Mouse (Mus musculus): Measurements from ENCODE around the gene Ptpn1. TPM values are rescaled to one million over a fixed set of nuclear protein-coding genes. Genes with fewer than 3 reads are reported as not detected.

Gene Ptpn1
- polyA plus RNA-seq, 1 experiment from 2014 or later, result 53.4 TPM

GRCm38 (mm10) chr2:167945451-167945850 lies 13.6 kb downstream of the Ptpn1 start:
- peaks cover 28% of the 10 kb centered on the region for H3K4me1 ChIP-seq (ENCODE audit: control insufficient read depth, insufficient read depth, low read length)
- H3K4me2 ChIP-seq (replicated peaks; ENCODE audit: low read depth, low read length), result no peak overlapping the region
- no peak overlapping the region for H3K27ac ChIP-seq (ENCODE audit: low read depth, low read length)
- no peaks in the 10 kb centered on the region for H3K36me3 ChIP-seq (ENCODE audit: control insufficient read depth, insufficient read depth, low read length)
- H3K9me3 ChIP-seq (ENCODE audit: control insufficient read depth, low read length), result no peaks in the 10 kb centered on the region
- no peak overlapping the region for H3K9ac ChIP-seq (ENCODE audit: low read depth, low read length)
- no peaks in the 10 kb centered on the region for H3K27me3 ChIP-seq (ENCODE audit: control insufficient read depth, insufficient read depth, low read length)
- ATAC-seq (ENCODE audit: low FRiP score, low TSS enrichment), result no peak
- WGBS, result 87% methylated on average over 5 of the region's 5 CpGs
- no peak overlapping the region for H3K4me3 ChIP-seq (ENCODE audit: low read length)

GRCm38 (mm10) chr2:167947251-167947650 lies 15.4 kb downstream of the Ptpn1 start:
- 81% methylated on average over 3 of the region's 3 CpGs for WGBS
- H3K27me3 ChIP-seq (ENCODE audit: control insufficient read depth, insufficient read depth, low read length), result no peaks in the 10 kb centered on the region
- H3K4me1 ChIP-seq (ENCODE audit: control insufficient read depth, insufficient read depth, low read length), result peaks cover 18% of the 10 kb centered on the region

GRCm38 (mm10) chr2:167948047-167948446 lies 16.2 kb downstream of the Ptpn1 start:
- Histone ChIP-seq H3K4me3 (ENCODE audit: low read length) (no peak overlapping the region), H3K9ac (ENCODE audit: low read depth, low read length) (0 out of 2 replicates have a peak overlapping the region, but pooled peaks have one; percentile 18), H3K4me2 (replicated peaks; ENCODE audit: low read depth, low read length) (no peak overlapping the region), H3K27me3 (ENCODE audit: control insufficient read depth, insufficient read depth, low read length) (no peaks in the 10 kb centered on the region), H3K4me1 (ENCODE audit: control insufficient read depth, insufficient read depth, low read length) (peaks cover 10% of the 10 kb centered on the region), H3K27ac (ENCODE audit: low read depth, low read length) (0 out of 2 replicates have a peak overlapping the region, but pooled peaks have one; percentile 9), H3K9me3 (ENCODE audit: control insufficient read depth, low read length) (no peaks in the 10 kb centered on the region), H3K36me3 (ENCODE audit: control insufficient read depth, insufficient read depth, low read length) (no peaks in the 10 kb centered on the region)
- 74% methylated on average over 6 of the region's 6 CpGs for WGBS
- ATAC-seq (ENCODE audit: low FRiP score, low TSS enrichment), result no peak

More at GRCm38 (mm10) chr2:167947251-167947650, 15.4 kb downstream of the Ptpn1 start:
- H3K27ac ChIP-seq (ENCODE audit: low read depth, low read length), result no peak overlapping the region
- H3K4me3 ChIP-seq (ENCODE audit: low read length), result no peak overlapping the region
- no peaks in the 10 kb centered on the region for H3K9me3 ChIP-seq (ENCODE audit: control insufficient read depth, low read length)
- no peak for ATAC-seq (ENCODE audit: low FRiP score, low TSS enrichment)
- no peak overlapping the region for H3K4me2 ChIP-seq (replicated peaks; ENCODE audit: low read depth, low read length)
- no peaks in the 10 kb centered on the region for H3K36me3 ChIP-seq (ENCODE audit: control insufficient read depth, insufficient read depth, low read length)
- no peak overlapping the region for H3K9ac ChIP-seq (ENCODE audit: low read depth, low read length)

- peaks cover 5% of the 10 kb centered on the region for H3K4me1 ChIP-seq (ENCODE audit: control insufficient read depth, insufficient read depth, low read length)
- H3K27me3 ChIP-seq (ENCODE audit: control insufficient read depth, insufficient read depth, low read length), result no peaks in the 10 kb centered on the region
- H3K36me3 ChIP-seq (ENCODE audit: control insufficient read depth, insufficient read depth, low read length), result no peaks in the 10 kb centered on the region
- ATAC-seq (ENCODE audit: low FRiP score, low TSS enrichment), result no peak
- H3K27ac ChIP-seq (ENCODE audit: low read depth, low read length), result 0 out of 2 replicates have a peak overlapping the region, but pooled peaks have one; percentile 9
- no peak overlapping the region for H3K4me2 ChIP-seq (replicated peaks; ENCODE audit: low read depth, low read length)
- no peaks in the 10 kb centered on the region for H3K9me3 ChIP-seq (ENCODE audit: control insufficient read depth, low read length)
- 76% methylated on average over 13 of the region's 13 CpGs for WGBS
- H3K9ac ChIP-seq (ENCODE audit: low read depth, low read length), result 0 out of 2 replicates have a peak overlapping the region, but pooled peaks have one; percentile 18
- H3K4me3 ChIP-seq (ENCODE audit: low read length), result no peak overlapping the region
These were observed 16.7 kb downstream of the Ptpn1 start for GRCm38 (mm10) chr2:167948557-167948956.

GRCm38 (mm10) chr2:167949250-167949649 lies 17.4 kb downstream of the Ptpn1 start:
- 53% methylated on average over 6 of the region's 6 CpGs for WGBS
- no peaks in the 10 kb centered on the region for H3K36me3 ChIP-seq (ENCODE audit: control insufficient read depth, insufficient read depth, low read length)
- H3K27ac ChIP-seq (ENCODE audit: low read depth, low read length), result 0 out of 2 replicates have a peak overlapping the region, but pooled peaks have one; percentile 24
- H3K9ac ChIP-seq (ENCODE audit: low read depth, low read length), result no peak overlapping the region
- H3K9me3 ChIP-seq (ENCODE audit: control insufficient read depth, low read length), result no peaks in the 10 kb centered on the region
- H3K27me3 ChIP-seq (ENCODE audit: control insufficient read depth, insufficient read depth, low read length), result no peaks in the 10 kb centered on the region
- H3K4me1 ChIP-seq (ENCODE audit: control insufficient read depth, insufficient read depth, low read length), result peaks cover 3% of the 10 kb centered on the region; the same call in 1 of the 2 replicates
- ATAC-seq (ENCODE audit: low FRiP score, low TSS enrichment), result no peak
- H3K4me3 ChIP-seq (ENCODE audit: low read length), result no peak overlapping the region
- no peak overlapping the region for H3K4me2 ChIP-seq (replicated peaks; ENCODE audit: low read depth, low read length)

- WGBS, result 88% methylated on average over 2 of the region's 2 CpGs
- H3K9ac ChIP-seq (ENCODE audit: low read depth, low read length), result no peak overlapping the region
- H3K27me3 ChIP-seq (ENCODE audit: control insufficient read depth, insufficient read depth, low read length), result no peaks in the 10 kb centered on the region
- H3K4me3 ChIP-seq (ENCODE audit: low read length), result no peak overlapping the region
- H3K4me1 ChIP-seq (ENCODE audit: control insufficient read depth, insufficient read depth, low read length), result peaks cover 3% of the 10 kb centered on the region; the same call in 1 of the 2 replicates
- 0 out of 2 replicates have a peak overlapping the region, but pooled peaks have one; percentile 24 for H3K27ac ChIP-seq (ENCODE audit: low read depth, low read length)
- H3K9me3 ChIP-seq (ENCODE audit: control insufficient read depth, low read length), result no peaks in the 10 kb centered on the region
- no peak for ATAC-seq (ENCODE audit: low FRiP score, low TSS enrichment)
- H3K4me2 ChIP-seq (replicated peaks; ENCODE audit: low read depth, low read length), result no peak overlapping the region
- no peaks in the 10 kb centered on the region for H3K36me3 ChIP-seq (ENCODE audit: control insufficient read depth, insufficient read depth, low read length)
These were observed 18.0 kb downstream of the Ptpn1 start for GRCm38 (mm10) chr2:167949808-167950207.

- WGBS, result 82% methylated on average over 6 of the region's 6 CpGs
- Histone ChIP-seq H3K4me2 (replicated peaks; ENCODE audit: low read depth, low read length) (no peak overlapping the region), H3K36me3 (ENCODE audit: control insufficient read depth, insufficient read depth, low read length) (no peaks in the 10 kb centered on the region), H3K4me1 (ENCODE audit: control insufficient read depth, insufficient read depth, low read length) (peaks cover 3% of the 10 kb centered on the region; the same call in 1 of the 2 replicates), H3K9me3 (ENCODE audit: control insufficient read depth, low read length) (no peaks in the 10 kb centered on the region), H3K27ac (ENCODE audit: low read depth, low read length) (no peak overlapping the region), H3K27me3 (ENCODE audit: control insufficient read depth, insufficient read depth, low read length) (no peaks in the 10 kb centered on the region), H3K9ac (ENCODE audit: low read depth, low read length) (no peak overlapping the region), H3K4me3 (ENCODE audit: low read length) (no peak overlapping the region)
- ATAC-seq (ENCODE audit: low FRiP score, low TSS enrichment), result no peak
These were observed 18.8 kb downstream of the Ptpn1 start for GRCm38 (mm10) chr2:167950681-167951080.

GRCm38 (mm10) chr2:167951301-167952211 lies 19.7 kb downstream of the Ptpn1 start:
- H3K36me3 ChIP-seq (ENCODE audit: control insufficient read depth, insufficient read depth, low read length), result no peaks in the 10 kb centered on the region
- H3K4me1 ChIP-seq (ENCODE audit: control insufficient read depth, insufficient read depth, low read length), result peaks cover 3% of the 10 kb centered on the region; the same call in 1 of the 2 replicates
- no peak overlapping the region for H3K4me3 ChIP-seq (ENCODE audit: low read length)
- H3K9ac ChIP-seq (ENCODE audit: low read depth, low read length), result no peak overlapping the region
- no peaks in the 10 kb centered on the region for H3K9me3 ChIP-seq (ENCODE audit: control insufficient read depth, low read length)
- no peak for ATAC-seq (ENCODE audit: low FRiP score, low TSS enrichment)
- H3K4me2 ChIP-seq (replicated peaks; ENCODE audit: low read depth, low read length), result no peak overlapping the region
- no peak overlapping the region for H3K27ac ChIP-seq (ENCODE audit: low read depth, low read length)
- 79% methylated on average over 13 of the region's 13 CpGs for WGBS
- H3K27me3 ChIP-seq (ENCODE audit: control insufficient read depth, insufficient read depth, low read length), result no peaks in the 10 kb centered on the region

GRCm38 (mm10) chr2:167953819-167954218 lies 22.0 kb downstream of the Ptpn1 start:
- H3K9ac ChIP-seq (ENCODE audit: low read depth, low read length), result no peak overlapping the region
- no peak for ATAC-seq (ENCODE audit: low FRiP score, low TSS enrichment)
- H3K27ac ChIP-seq (ENCODE audit: low read depth, low read length), result no peak overlapping the region
- no peak overlapping the region for H3K4me2 ChIP-seq (replicated peaks; ENCODE audit: low read depth, low read length)
- H3K4me1 ChIP-seq (ENCODE audit: control insufficient read depth, insufficient read depth, low read length), result 0 out of 2 replicates have a peak, but pooled peaks cover 2% of the 10 kb centered on the region
- no peaks in the 10 kb centered on the region; the same call in 1 of the 2 replicates for H3K36me3 ChIP-seq (ENCODE audit: control insufficient read depth, insufficient read depth, low read length)
- WGBS, result 83% methylated on average over 10 of the region's 10 CpGs
- H3K4me3 ChIP-seq (ENCODE audit: low read length), result no peak overlapping the region
- H3K9me3 ChIP-seq (ENCODE audit: control insufficient read depth, low read length), result no peaks in the 10 kb centered on the region
- no peaks in the 10 kb centered on the region for H3K27me3 ChIP-seq (ENCODE audit: control insufficient read depth, insufficient read depth, low read length)

All from kidney, embryonic 14.5 days (tissue).